Mouse (Mus musculus): ENCODE measurements around the gene Mrm1.
"Not testable (repeated sequence)": the region's sequence is repeated elsewhere in the genome, so short reads cannot be mapped to it uniquely, and the experiment has no call there.

Gene Mrm1

DNA sequence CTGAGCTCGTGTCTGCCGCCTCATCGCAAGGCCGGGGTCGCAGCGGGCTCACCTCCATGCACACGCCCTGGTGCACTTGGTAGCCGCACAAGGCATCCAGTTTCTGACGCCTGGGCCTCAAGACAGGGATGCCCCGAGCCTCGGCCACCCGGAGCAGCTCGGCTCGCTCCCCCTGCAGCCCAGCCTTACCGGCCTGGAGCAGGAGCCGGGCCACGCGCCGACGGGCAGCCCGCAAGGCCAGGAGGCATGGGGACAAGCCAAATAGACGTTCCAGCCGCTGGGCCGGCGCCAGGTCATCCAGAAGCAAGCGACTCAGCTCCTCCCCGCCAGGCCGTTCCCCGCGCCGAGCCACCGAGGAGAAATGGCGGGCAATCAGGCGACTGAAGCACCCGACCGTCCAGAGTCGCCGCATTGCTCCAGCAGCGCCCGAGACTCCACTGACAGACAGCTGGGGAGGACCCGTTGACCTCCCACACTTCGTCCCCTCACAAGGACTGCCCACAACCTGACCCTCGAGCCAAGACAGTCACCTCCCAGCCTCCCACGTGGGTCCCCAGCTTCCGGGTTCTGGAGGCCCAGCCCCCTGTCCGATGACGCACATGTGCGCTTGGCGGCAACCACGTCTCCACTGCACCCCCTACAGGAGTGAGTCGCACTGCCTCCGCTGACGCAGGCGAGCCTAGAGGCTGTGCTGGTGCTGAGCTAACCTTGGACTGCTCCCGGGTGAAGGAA is at the start of gene Mrm1:
Mrm1 (minus strand) TSS at position 555 of the 732 bp plus-strand sequence.
- DNase-seq (ENCODE audit: low spot score in 2 of 2): peak; percentile 92 to 94

DNA sequence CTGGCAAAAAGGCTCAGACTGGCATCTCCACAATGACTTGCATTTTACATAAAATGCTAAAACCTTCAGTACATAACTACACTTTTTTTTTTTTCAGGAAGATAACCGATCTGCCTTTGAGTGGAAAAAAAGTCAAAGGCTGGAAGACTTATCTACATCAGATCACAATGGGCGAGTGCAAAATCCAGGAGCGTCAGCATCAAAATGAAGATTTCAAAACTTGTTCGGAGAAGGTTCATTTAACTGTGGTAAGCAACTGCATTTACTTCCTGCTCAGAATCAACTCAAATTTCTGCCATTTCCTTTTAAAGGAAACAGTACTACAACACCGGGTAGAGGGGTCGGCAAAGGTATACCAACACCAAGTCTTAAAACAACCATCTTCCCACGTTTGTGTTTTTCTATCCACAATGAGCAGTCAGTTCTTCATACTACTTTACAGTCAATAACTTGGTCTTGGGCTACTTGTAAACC is 49.5 kb upstream of the Mrm1 start:
- DNase-seq (ENCODE audit: low spot score in 2 of 2): no peak

- DNase-seq (ENCODE audit: low spot score in 2 of 2): no peak
These were observed 48.3 kb upstream of the Mrm1 start for GRCm38 (mm10) chr11:84867586-84867985.

GRCm38 (mm10) chr11:84865268-84865667 is 46.0 kb upstream of the Mrm1 start:
- DNase-seq (ENCODE audit: low spot score in 2 of 2): no peak

GRCm38 (mm10) chr11:84855285-84855684 is 36.0 kb upstream of the Mrm1 start:
- DNase-seq (ENCODE audit: low spot score in 2 of 2): no peak

GRCm38 (mm10) chr11:84847475-84848090 is 28.3 kb upstream of the Mrm1 start:
- DNase-seq (ENCODE audit: low spot score in 2 of 2): peak; percentile 52 to 58

DNA sequence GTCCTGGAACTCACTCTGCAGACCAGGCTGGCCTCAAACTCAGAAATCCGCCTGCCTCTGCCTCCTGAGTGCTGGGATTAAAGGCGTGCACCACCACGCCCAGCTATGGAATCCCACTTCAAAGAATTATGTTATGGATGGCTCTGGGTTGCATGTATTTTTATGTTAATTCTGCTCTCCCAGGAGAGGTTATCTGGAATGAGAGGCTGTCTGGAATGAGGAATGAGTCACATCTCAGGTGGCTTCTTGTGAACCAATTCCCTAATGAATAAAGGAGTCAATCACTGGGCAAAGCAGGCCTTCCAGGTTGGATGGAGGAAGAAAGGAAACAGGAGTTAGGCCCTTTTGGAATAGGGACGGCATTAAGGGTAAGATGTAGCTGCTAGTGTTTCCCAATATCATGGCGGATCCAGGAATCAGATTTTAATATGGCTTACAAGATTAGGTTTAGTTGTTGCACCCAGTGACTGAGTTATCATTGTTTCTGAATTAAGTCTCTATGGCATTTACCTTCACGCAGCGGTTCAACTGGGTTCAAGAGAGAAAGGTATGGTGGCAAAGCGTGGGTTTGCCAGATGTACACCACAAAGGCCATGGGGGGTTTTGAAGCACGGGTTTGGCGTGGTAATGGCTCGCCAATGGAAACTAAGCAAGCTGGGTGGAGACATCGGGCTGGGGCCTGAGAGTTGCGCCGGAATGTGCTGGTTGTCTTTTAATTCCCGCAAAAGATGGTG is 27.6 kb upstream of the Mrm1 start:
- no peak for DNase-seq (ENCODE audit: low spot score in 2 of 2)

GRCm38 (mm10) chr11:84839330-84839729 is 20.0 kb upstream of the Mrm1 start:
- no peak for DNase-seq (ENCODE audit: low spot score in 2 of 2)

- DNase-seq (ENCODE audit: low spot score in 2 of 2): not testable (repeated sequence)
These were observed 10.2 kb upstream of the Mrm1 start for GRCm38 (mm10) chr11:84829495-84829894.

GRCm38 (mm10) chr11:84828516-84829399 is 9.4 kb upstream of the Mrm1 start, which contains the start of gene Dhrs11:
Gene Dhrs11 (minus strand): TSS chr11:84828994.
- peak; percentile 89 to 94 for DNase-seq (ENCODE audit: low spot score in 2 of 2)

- DNase-seq (ENCODE audit: low spot score in 2 of 2): no peak
These were observed 8.7 kb upstream of the Mrm1 start for GRCm38 (mm10) chr11:84827901-84828503.

DNA sequence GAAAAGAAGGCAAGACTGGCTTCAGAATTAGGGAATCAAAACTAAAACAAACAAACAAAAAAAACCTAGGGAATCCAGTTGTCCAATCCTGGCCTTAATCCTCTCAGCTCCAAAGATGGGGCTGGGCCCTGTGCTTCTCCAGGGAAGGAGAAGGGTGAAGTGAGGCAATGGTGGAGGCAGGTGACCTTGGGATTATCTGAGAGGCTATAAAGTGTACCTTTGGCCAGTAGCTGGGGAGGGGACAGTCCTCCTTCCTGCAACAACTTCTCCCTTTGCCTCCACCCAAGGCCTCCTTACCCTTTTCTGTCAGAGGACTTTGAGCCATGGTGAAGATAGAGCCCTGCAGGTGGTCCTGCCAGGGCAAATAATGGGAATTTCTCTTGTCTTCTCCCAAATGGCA is 8.2 kb upstream of the Mrm1 start:
- DNase-seq (ENCODE audit: low spot score in 2 of 2): no peak

- peak in 1 of 2 experiments; percentile 57 for DNase-seq (ENCODE audit: low spot score in 2 of 2)
These were observed 6.9 kb upstream of the Mrm1 start for GRCm38 (mm10) chr11:84826185-84826584.

DNA sequence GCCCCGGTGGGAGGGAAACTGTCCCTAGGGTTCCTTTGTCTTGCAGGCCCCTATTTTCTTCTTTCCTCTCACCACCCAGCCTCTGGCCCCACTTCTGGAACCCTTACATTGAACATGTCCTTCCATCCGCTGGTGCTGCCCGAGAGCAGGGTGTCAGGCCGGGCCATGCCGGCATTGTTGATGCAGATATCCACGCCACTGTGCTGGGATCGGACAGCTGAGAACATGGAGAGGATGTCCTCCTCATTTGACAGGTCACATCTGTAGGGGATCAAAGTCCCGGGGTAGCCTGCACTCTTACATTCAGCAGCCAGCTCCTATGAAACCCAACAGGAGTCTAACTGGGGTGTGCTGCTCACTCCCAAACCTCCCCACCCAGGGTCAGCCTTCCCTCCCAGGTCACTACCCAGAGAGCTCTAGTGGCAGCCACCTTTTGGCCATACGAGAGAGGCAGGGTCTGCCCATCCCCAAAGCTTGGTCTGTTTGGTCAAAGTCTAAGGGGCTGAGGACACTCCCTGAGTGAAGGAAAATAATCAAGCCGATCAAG is 6.0 kb upstream of the Mrm1 start:
- no peak for DNase-seq (ENCODE audit: low spot score in 2 of 2)

- DNase-seq (ENCODE audit: low spot score in 2 of 2): no peak
These were observed 4.2 kb upstream of the Mrm1 start for GRCm38 (mm10) chr11:84823484-84823897.

GRCm38 (mm10) chr11:84822487-84822886 is 3.2 kb upstream of the Mrm1 start:
- no peak for DNase-seq (ENCODE audit: low spot score in 2 of 2)

GRCm38 (mm10) chr11:84821131-84821770 is 1.9 kb upstream of the Mrm1 start:
- DNase-seq (ENCODE audit: low spot score in 2 of 2): no peak

GRCm38 (mm10) chr11:84818085-84818960 is 992 bp downstream of the Mrm1 start:
- DNase-seq (ENCODE audit: low spot score in 2 of 2): peak; percentile 79 to 82

DNA sequence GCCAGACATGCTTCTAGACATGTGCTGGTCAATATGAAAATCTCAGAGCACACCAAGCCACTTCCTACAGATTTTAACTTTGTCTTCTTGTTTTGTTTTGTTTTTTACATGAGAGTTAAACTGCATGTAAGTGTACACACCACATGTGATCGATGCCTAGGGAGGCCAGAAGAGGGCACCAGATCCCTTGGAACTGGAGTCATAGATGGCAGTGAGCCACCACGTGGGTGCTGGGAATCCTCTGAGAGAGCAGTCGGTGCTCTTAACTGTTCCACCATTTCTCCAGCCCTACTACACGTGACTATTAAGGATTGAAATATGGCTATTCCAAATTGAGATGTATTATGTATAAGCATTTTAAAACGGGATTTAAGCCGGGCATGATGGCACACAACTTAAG is 2.0 kb downstream of the Mrm1 start:
- DNase-seq (ENCODE audit: low spot score in 2 of 2): no peak

All from urinary bladder, postnatal 36 days (tissue).